Mouse (Mus musculus): ENCODE measurements around the gene Plekha7. TPM values are rescaled to one million over a fixed set of nuclear protein-coding genes. Genes with fewer than 3 reads are reported as not detected.
A peak's percentile ranks its signal among the peaks of the same experiment; 100 is the strongest.

Plekha7 gene
- polyA plus RNA-seq, 1 experiment from 2014 or later = 25.7 TPM

DNA sequence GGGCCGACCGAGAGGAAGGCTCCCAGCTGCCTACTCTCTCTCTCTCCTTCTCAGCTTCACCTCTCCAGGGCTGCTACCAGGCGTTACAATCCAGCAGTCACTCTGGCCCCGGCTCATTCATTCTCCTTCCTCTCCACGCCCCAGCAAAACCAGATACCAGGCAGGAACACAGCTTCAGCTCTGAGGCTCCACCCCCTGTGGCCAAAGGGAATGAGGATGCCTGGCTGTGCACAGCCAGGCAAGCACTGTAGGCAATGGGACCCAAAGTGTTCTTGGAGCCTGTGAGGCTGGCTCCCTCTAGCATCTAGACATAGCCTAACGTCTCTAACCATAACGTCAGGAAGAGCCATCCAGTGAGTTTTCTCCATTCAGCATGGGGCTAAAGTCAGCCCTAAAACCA lies 109.8 kb downstream of the Plekha7 start:
- Histone ChIP-seq H3K27me3 (ENCODE audit: control insufficient read depth, insufficient read depth, low read length) (no peaks in the 10 kb centered on the region), H3K4me1 (ENCODE audit: control insufficient read depth, insufficient read depth, low read length) (peaks cover 80% of the 10 kb centered on the region), H3K9me3 (replicated peaks; ENCODE audit: control insufficient read depth, low read length) (no peaks in the 10 kb centered on the region), H3K4me3 (ENCODE audit: low read depth, low read length) (peak overlapping the region; percentile 41), H3K27ac (ENCODE audit: low read depth, low read length) (peak overlapping the region; percentile 57), H3K4me2 (peak overlapping the region; percentile 69), H3K36me3 (ENCODE audit: control insufficient read depth, insufficient read depth, low read length) (no peaks in the 10 kb centered on the region), H3K9ac (ENCODE audit: low read depth, low read length) (peak overlapping the region; percentile 69; the same call in 1 of the 2 replicates)
- peak; percentile 67; the same call in 1 of the 2 replicates for ATAC-seq (replicated peaks; ENCODE audit: insufficient number of reproducible peaks, low FRiP score, low TSS enrichment)
- WGBS (ENCODE audit: insufficient replicate concordance) = 5% methylated on average over 7 of the region's 7 CpGs

DNA sequence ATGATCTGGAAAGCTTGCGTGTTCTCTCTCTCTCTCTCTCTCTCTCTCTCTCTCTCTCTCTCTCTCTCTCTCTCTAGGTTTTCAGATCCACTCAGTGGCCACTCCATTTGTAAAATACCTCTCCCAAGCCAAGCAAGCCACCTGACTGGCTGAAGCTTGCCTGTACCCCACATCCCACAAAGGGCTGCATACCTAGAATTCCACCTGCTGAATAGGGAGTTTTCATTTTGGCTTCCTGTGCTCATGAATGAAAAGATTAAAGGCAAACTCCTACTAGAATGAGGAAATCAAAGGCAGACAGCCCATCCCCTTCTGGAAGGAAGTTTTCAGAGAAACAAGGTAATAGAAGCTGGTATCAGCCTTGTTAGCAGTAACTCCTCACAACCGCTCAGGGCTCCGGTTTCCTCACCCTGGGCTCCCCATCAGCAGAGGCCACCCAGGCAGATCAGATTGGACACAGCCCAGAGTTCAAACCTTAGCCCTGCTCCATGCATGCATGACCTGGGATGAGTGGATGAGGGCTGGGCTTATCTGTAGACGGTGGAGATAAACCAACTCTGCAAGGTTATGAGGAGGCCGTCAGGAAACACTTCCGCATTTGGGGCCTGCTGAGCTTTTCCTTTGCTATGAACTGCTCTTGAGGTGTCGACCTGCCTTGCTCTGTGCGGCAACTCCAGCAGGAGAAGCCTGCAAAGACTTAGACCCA lies 111.0 kb downstream of the Plekha7 start:
- WGBS (ENCODE audit: insufficient replicate concordance) = 27% methylated on average over 8 of the region's 8 CpGs
- H3K4me3 ChIP-seq (ENCODE audit: low read depth, low read length) = peak overlapping the region; percentile 41
- no peaks in the 10 kb centered on the region for H3K9me3 ChIP-seq (replicated peaks; ENCODE audit: control insufficient read depth, low read length)
- H3K36me3 ChIP-seq (ENCODE audit: control insufficient read depth, insufficient read depth, low read length) = no peaks in the 10 kb centered on the region
- peak overlapping the region; percentile 69 for H3K9ac ChIP-seq (ENCODE audit: low read depth, low read length)
- peak overlapping the region; percentile 69 for H3K4me2 ChIP-seq
- 0 out of 2 replicates have a peak, but pooled peaks have one; percentile 8 for ATAC-seq (replicated peaks; ENCODE audit: insufficient number of reproducible peaks, low FRiP score, low TSS enrichment)
- peaks cover 79% of the 10 kb centered on the region for H3K4me1 ChIP-seq (ENCODE audit: control insufficient read depth, insufficient read depth, low read length)
- H3K27ac ChIP-seq (ENCODE audit: low read depth, low read length) = peak overlapping the region; percentile 57
- no peaks in the 10 kb centered on the region for H3K27me3 ChIP-seq (ENCODE audit: control insufficient read depth, insufficient read depth, low read length)

DNA sequence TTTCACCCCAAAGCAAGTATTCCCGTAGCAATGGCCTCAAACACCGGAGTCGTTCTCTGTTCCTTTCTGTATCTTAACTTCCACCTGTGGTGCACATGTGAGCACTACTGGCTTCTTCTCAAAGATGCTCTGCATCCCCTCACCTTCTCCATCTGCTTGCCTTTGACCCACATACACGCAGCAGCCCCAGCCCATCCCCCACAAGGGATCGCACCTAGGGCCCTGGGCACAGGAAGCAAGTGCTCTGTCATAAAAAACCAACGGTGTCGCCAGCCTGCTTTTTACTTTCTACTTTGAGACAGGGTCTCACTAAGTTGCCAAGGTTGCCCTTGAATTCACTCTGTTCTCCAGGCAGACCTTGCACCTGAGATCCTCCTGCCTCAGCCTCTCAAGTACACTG lies 113.2 kb downstream of the Plekha7 start:
- peaks cover 84% of the 10 kb centered on the region for H3K4me1 ChIP-seq (ENCODE audit: control insufficient read depth, insufficient read depth, low read length)

DNA sequence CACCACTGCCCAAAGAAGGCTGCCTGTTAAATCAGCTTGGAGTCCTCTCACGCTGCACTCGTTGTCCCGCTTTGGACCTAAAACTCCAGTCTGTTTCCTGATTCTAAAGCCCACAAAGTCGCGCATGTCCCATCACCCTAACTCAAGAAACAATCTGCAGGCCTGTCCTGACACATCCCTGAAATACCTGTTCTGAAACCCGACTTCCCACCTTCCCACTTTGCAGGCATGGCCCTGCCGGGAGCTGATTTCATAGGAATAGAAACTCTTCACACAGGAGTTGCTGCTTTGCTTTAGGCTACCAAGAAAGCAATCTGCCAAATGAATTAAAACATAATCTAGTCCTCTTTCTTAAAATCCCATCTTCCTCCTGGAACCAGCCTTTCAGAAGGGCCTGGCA lies 115.2 kb downstream of the Plekha7 start:
- H3K36me3 ChIP-seq (ENCODE audit: control insufficient read depth, insufficient read depth, low read length) = peaks cover 4% of the 10 kb centered on the region; the same call in 1 of the 2 replicates
- WGBS (ENCODE audit: insufficient replicate concordance) = 66% methylated on average over 7 of the region's 7 CpGs
- H3K4me2 ChIP-seq = 0 out of 2 replicates have a peak overlapping the region, but pooled peaks have one; percentile 7
- H3K27ac ChIP-seq (ENCODE audit: low read depth, low read length) = peak overlapping the region; percentile 77
- no peak overlapping the region for H3K9ac ChIP-seq (ENCODE audit: low read depth, low read length)
- peaks cover 85% of the 10 kb centered on the region for H3K4me1 ChIP-seq (ENCODE audit: control insufficient read depth, insufficient read depth, low read length)
- ATAC-seq (replicated peaks; ENCODE audit: insufficient number of reproducible peaks, low FRiP score, low TSS enrichment) = no peak
- no peak overlapping the region for H3K4me3 ChIP-seq (ENCODE audit: low read depth, low read length)
- no peaks in the 10 kb centered on the region for H3K9me3 ChIP-seq (replicated peaks; ENCODE audit: control insufficient read depth, low read length)
- H3K27me3 ChIP-seq (ENCODE audit: control insufficient read depth, insufficient read depth, low read length) = no peaks in the 10 kb centered on the region

More for the DNA sequence above, 113.2 kb downstream of the Plekha7 start:
- Histone ChIP-seq H3K4me2 (no peak overlapping the region), H3K27me3 (ENCODE audit: control insufficient read depth, insufficient read depth, low read length) (no peaks in the 10 kb centered on the region), H3K9ac (ENCODE audit: low read depth, low read length) (no peak overlapping the region), H3K36me3 (ENCODE audit: control insufficient read depth, insufficient read depth, low read length) (no peaks in the 10 kb centered on the region), H3K9me3 (replicated peaks; ENCODE audit: control insufficient read depth, low read length) (no peaks in the 10 kb centered on the region), H3K27ac (ENCODE audit: low read depth, low read length) (peak overlapping the region; percentile 77; the same call in 1 of the 2 replicates), H3K4me3 (ENCODE audit: low read depth, low read length) (no peak overlapping the region)
- 74% methylated on average over 7 of the region's 7 CpGs for WGBS (ENCODE audit: insufficient replicate concordance)
- ATAC-seq (replicated peaks; ENCODE audit: insufficient number of reproducible peaks, low FRiP score, low TSS enrichment) = no peak

DNA sequence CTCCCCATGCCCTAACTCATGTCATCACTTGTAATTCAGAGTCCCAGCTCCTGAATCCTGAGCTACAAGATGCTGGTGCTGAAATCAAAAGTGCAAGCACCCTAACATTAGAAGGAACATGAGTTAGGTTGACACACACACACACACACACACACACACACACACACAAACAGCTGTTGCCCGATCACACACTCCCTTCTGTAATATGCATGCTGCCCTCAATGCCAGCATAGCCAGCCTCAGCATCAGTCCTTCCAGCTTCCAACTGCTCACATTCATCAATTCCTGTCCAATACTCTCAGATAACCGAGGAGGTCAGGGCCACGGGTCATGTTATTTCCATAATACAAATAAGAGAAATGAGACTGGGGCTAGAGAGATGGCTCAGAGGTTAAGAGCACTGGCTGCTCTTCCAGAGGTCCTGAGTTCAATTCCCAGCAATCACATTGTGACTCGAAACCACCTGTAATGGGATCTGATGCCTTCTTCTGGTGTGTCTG lies 116.0 kb downstream of the Plekha7 start:
- 61% methylated on average over 4 of the region's 4 CpGs for WGBS (ENCODE audit: insufficient replicate concordance)
- peak overlapping the region; percentile 77 for H3K27ac ChIP-seq (ENCODE audit: low read depth, low read length)
- no peaks in the 10 kb centered on the region for H3K9me3 ChIP-seq (replicated peaks; ENCODE audit: control insufficient read depth, low read length)
- peaks cover 84% of the 10 kb centered on the region for H3K4me1 ChIP-seq (ENCODE audit: control insufficient read depth, insufficient read depth, low read length)
- H3K4me3 ChIP-seq (ENCODE audit: low read depth, low read length) = no peak overlapping the region
- no peak overlapping the region for H3K4me2 ChIP-seq
- H3K36me3 ChIP-seq (ENCODE audit: control insufficient read depth, insufficient read depth, low read length) = peaks cover 6% of the 10 kb centered on the region; the same call in 1 of the 2 replicates
- no peak for ATAC-seq (replicated peaks; ENCODE audit: insufficient number of reproducible peaks, low FRiP score, low TSS enrichment)
- H3K27me3 ChIP-seq (ENCODE audit: control insufficient read depth, insufficient read depth, low read length) = no peaks in the 10 kb centered on the region
- H3K9ac ChIP-seq (ENCODE audit: low read depth, low read length) = no peak overlapping the region

DNA sequence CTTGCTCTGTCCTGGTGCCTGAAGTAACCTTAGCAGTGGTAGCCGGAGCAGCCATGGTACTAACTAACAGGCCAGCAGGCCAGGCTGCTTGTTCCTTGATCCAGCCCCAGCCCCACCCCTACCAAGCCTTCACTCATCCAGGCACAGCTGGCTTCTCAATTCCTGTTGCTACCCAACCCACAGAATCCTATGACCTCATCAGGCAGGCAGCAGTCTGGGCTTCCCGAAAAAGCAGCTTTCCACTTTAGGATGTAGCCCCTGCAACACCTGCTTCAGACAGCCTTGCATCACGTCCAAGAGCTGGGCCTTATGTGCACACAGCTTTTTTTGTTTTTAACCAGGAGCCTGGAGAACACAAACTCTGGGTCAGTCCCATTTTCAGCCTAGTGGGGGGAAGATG lies 117.0 kb downstream of the Plekha7 start:
- ATAC-seq (replicated peaks; ENCODE audit: insufficient number of reproducible peaks, low FRiP score, low TSS enrichment) = peak; percentile 62; the same call in 1 of the 2 replicates
- peaks cover 84% of the 10 kb centered on the region for H3K4me1 ChIP-seq (ENCODE audit: control insufficient read depth, insufficient read depth, low read length)
- H3K9me3 ChIP-seq (replicated peaks; ENCODE audit: control insufficient read depth, low read length) = no peaks in the 10 kb centered on the region
- no peak overlapping the region for H3K4me3 ChIP-seq (ENCODE audit: low read depth, low read length)
- 13% methylated on average over 3 of the region's 3 CpGs for WGBS (ENCODE audit: insufficient replicate concordance)
- H3K9ac ChIP-seq (ENCODE audit: low read depth, low read length) = no peak overlapping the region
- H3K27me3 ChIP-seq (ENCODE audit: control insufficient read depth, insufficient read depth, low read length) = no peaks in the 10 kb centered on the region
- peak overlapping the region; percentile 77 for H3K27ac ChIP-seq (ENCODE audit: low read depth, low read length)
- peak overlapping the region; percentile 7; the same call in 1 of the 2 replicates for H3K4me2 ChIP-seq
- H3K36me3 ChIP-seq (ENCODE audit: control insufficient read depth, insufficient read depth, low read length) = peaks cover 6% of the 10 kb centered on the region; the same call in 1 of the 2 replicates

DNA sequence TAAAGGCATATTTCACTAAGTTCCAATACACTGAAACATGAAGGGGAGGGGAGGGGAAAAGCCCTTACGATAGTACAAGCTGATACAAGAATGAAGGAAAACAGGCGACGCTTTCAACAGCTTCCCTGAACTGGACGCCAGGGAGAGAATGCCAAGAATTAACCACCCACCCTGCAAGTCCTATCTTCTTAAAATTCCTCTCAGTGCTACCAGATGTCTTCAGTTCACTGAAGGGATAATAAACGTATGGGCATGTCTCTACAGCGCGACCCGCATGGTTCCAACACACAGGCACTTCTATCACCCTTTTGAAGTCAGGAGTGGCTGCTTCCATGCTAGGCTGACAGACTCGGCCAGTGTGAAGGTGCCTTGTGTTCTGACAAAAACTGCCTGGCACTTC lies 118.5 kb downstream of the Plekha7 start:
- Histone ChIP-seq H3K4me1 (ENCODE audit: control insufficient read depth, insufficient read depth, low read length) (peaks cover 84% of the 10 kb centered on the region), H3K36me3 (ENCODE audit: control insufficient read depth, insufficient read depth, low read length) (peaks cover 6% of the 10 kb centered on the region; the same call in 1 of the 2 replicates)

DNA sequence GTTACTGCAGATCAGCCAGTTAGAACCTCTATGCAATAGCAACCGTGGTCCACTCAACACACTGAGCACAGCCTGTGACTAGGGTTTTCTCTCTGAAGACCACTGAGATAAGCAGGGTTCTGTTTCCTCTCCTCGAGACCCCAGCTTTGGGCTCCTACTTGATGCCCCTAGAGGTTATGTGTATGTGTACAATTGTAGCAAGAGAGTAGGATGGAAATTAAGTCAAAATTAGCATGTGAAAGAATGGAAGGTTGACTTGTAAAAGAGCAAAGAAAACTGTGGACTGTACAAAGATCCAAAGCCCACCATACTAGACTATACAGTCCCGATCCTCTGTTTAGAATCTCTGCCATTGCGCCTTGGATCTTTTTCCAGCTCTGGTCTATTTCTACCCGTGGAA lies 119.8 kb downstream of the Plekha7 start:
- H3K4me1 ChIP-seq (ENCODE audit: control insufficient read depth, insufficient read depth, low read length) = peaks cover 86% of the 10 kb centered on the region
- H3K36me3 ChIP-seq (ENCODE audit: control insufficient read depth, insufficient read depth, low read length) = peaks cover 6% of the 10 kb centered on the region; the same call in 1 of the 2 replicates

More for the DNA sequence above, 118.5 kb downstream of the Plekha7 start:
- Histone ChIP-seq H3K4me3 (ENCODE audit: low read depth, low read length) (no peak overlapping the region), H3K9me3 (replicated peaks; ENCODE audit: control insufficient read depth, low read length) (no peaks in the 10 kb centered on the region), H3K27me3 (ENCODE audit: control insufficient read depth, insufficient read depth, low read length) (no peaks in the 10 kb centered on the region), H3K27ac (ENCODE audit: low read depth, low read length) (peak overlapping the region; percentile 77), H3K4me2 (peak overlapping the region; percentile 25), H3K9ac (ENCODE audit: low read depth, low read length) (no peak overlapping the region)
- WGBS (ENCODE audit: insufficient replicate concordance) = 15% methylated on average over 9 of the region's 9 CpGs
- no peak; the same call in 1 of the 2 replicates for ATAC-seq (replicated peaks; ENCODE audit: insufficient number of reproducible peaks, low FRiP score, low TSS enrichment)

More for the DNA sequence above, 119.8 kb downstream of the Plekha7 start:
- Histone ChIP-seq H3K4me3 (ENCODE audit: low read depth, low read length) (no peak overlapping the region), H3K27ac (ENCODE audit: low read depth, low read length) (peak overlapping the region; percentile 77; the same call in 1 of the 2 replicates), H3K27me3 (ENCODE audit: control insufficient read depth, insufficient read depth, low read length) (no peaks in the 10 kb centered on the region), H3K9ac (ENCODE audit: low read depth, low read length) (no peak overlapping the region), H3K9me3 (replicated peaks; ENCODE audit: control insufficient read depth, low read length) (no peaks in the 10 kb centered on the region), H3K4me2 (no peak overlapping the region)
- ATAC-seq (replicated peaks; ENCODE audit: insufficient number of reproducible peaks, low FRiP score, low TSS enrichment) = no peak
- 70% methylated on average over 5 of the region's 5 CpGs for WGBS (ENCODE audit: insufficient replicate concordance)
